Mouse (Mus musculus) CH12.LX (cell line): ENCODE measurements around the gene Cyp2c23. TPM values are rescaled to one million over a fixed set of nuclear protein-coding genes. Genes with fewer than 3 reads are reported as not detected.

Source experiments
- DNase-seq: peaks from one replicate; pipeline ENCODE4 v3.0.0-alpha.2; 2013; ENCODE audit errors: extremely low read depth
- H3K27ac ChIP-seq: 2 replicates; pipeline ENCODE4 v1.5.1; 2012; ENCODE audit warnings: low read depth, mild to moderate bottlenecking, control low read depth, moderate library complexity; ENCODE audit not compliant: insufficient read depth
- H3K27me3 ChIP-seq: replicated peaks from 2 replicates; pipeline ENCODE3; 2012; ENCODE audit warnings: inconsistent platforms
- H3K36me3 ChIP-seq, 2 experiments: replicated peaks in 1 of 2; 2 replicates each; pipeline versions ENCODE3 to v1.6.1; 2012; ENCODE audit warnings: inconsistent platforms in 1 of 2, low read length in 1 of 2, mild to moderate bottlenecking in 1 of 2, mixed read lengths in 1 of 2, moderate library complexity in 1 of 2; ENCODE audit not compliant: control insufficient read depth in 1 of 2, insufficient read depth in 1 of 2
- H3K4me1 ChIP-seq, 2 experiments: 2 replicates each; pipeline ENCODE4 v1.6.1; 2012; ENCODE audit warnings: inconsistent platforms in 1 of 2, moderate library complexity in 1 of 2; ENCODE audit not compliant: insufficient read depth in 2 of 2, control insufficient read depth in 1 of 2
- H3K4me2 ChIP-seq: 2 replicates; pipeline ENCODE4 v1.6.1; 2012; ENCODE audit warnings: low read depth, mild to moderate bottlenecking, control low read depth; ENCODE audit not compliant: poor library complexity, insufficient read depth, severe bottlenecking
- H3K4me3 ChIP-seq, 3 experiments: fragments of 150-350 bp in 1 of 3; sonication (generic) in 1 of 3; replicated peaks in 1 of 3; 2 replicates each; pipeline versions ENCODE3 to v1.5.1; 2011 to 2012; ENCODE audit warnings: low read depth in 2 of 3, low read length in 2 of 3, mild to moderate bottlenecking in 2 of 3, moderate library complexity in 2 of 3, control low read depth in 1 of 3, improper control_type of control experiment in 1 of 3, inconsistent platforms in 1 of 3, mixed read lengths in 1 of 3; ENCODE audit not compliant: poor library complexity in 1 of 3
- H3K79me2 ChIP-seq: replicated peaks from 2 replicates; pipeline ENCODE4 v1.6.1; 2012; ENCODE audit warnings: mild to moderate bottlenecking, moderate library complexity; ENCODE audit not compliant: control insufficient read depth, poor library complexity, insufficient read depth, severe bottlenecking; ENCODE audit errors: extremely low read depth
- H3K9ac ChIP-seq: 2 replicates; pipeline ENCODE4 v1.6.1; 2012; ENCODE audit warnings: low read depth, mild to moderate bottlenecking, control low read depth, moderate library complexity; ENCODE audit not compliant: insufficient read depth
- H3K9me3 ChIP-seq: replicated peaks from 2 replicates; pipeline ENCODE3; 2012; ENCODE audit warnings: low read length, inconsistent platforms, mixed read lengths
- BHLHE40 ChIP-seq: IDR thresholded peaks from 2 replicates; pipeline ENCODE4 v1.6.1; 2011; ENCODE audit warnings: mild to moderate bottlenecking, low read depth, low read length, improper control_type of control experiment
- E2F4 ChIP-seq: IDR thresholded peaks from 2 replicates; pipeline ENCODE4 v1.6.1; 2011; ENCODE audit warnings: low read depth, low read length, improper control_type of control experiment; ENCODE audit not compliant: insufficient replicate concordance
- ELF1 ChIP-seq: IDR thresholded peaks from 2 replicates; pipeline ENCODE4 v1.6.1; 2014; ENCODE audit warnings: low read depth, mild to moderate bottlenecking, inconsistent platforms, low read length, improper control_type of control experiment
- EP300 ChIP-seq: IDR thresholded peaks from 2 replicates; pipeline ENCODE4 v1.6.1; 2011; ENCODE audit warnings: low read length, improper control_type of control experiment
- GABPA ChIP-seq: IDR thresholded peaks from 2 replicates; pipeline ENCODE4 v1.6.1; 2012; ENCODE audit warnings: low read depth, low read length, improper control_type of control experiment, inconsistent platforms; ENCODE audit not compliant: insufficient replicate concordance
- HCFC1 ChIP-seq: IDR thresholded peaks from 2 replicates; pipeline ENCODE4 v1.6.1; 2012; ENCODE audit warnings: low read depth, mild to moderate bottlenecking, inconsistent platforms, low read length, improper control_type of control experiment
- IRF4 ChIP-seq: IDR thresholded peaks from 2 replicates; pipeline ENCODE4 v1.6.1; 2014; ENCODE audit warnings: low read depth, mild to moderate bottlenecking, inconsistent platforms, low read length, improper control_type of control experiment
- JUN ChIP-seq: IDR thresholded peaks from 2 replicates; pipeline ENCODE4 v1.6.1; 2011; ENCODE audit warnings: low read depth, mild to moderate bottlenecking, low read length, improper control_type of control experiment, moderate library complexity; ENCODE audit not compliant: insufficient read depth
- JUND ChIP-seq: conservative IDR thresholded peaks from 2 replicates; pipeline ENCODE4 v1.6.1; 2011; ENCODE audit warnings: low read depth, low read length, improper control_type of control experiment
- MAX ChIP-seq: IDR thresholded peaks from 2 replicates; pipeline ENCODE4 v1.6.1; 2011; ENCODE audit warnings: low read length, improper control_type of control experiment
- MAZ ChIP-seq: IDR thresholded peaks from 2 replicates; pipeline ENCODE4 v1.6.1; 2012; ENCODE audit warnings: low read depth, mild to moderate bottlenecking, inconsistent platforms, low read length, improper control_type of control experiment, moderate library complexity
- MEF2A ChIP-seq: IDR thresholded peaks from 2 replicates; pipeline ENCODE4 v1.6.1; 2014; ENCODE audit warnings: low read depth, mild to moderate bottlenecking, inconsistent platforms, low read length, improper control_type of control experiment, borderline replicate concordance
- MYC ChIP-seq: IDR thresholded peaks from 2 replicates; pipeline ENCODE4 v1.6.1; 2011; ENCODE audit warnings: low read depth, mild to moderate bottlenecking, improper control_type of control experiment, low read length
- NRF1 ChIP-seq: IDR thresholded peaks from 2 replicates; pipeline ENCODE4 v1.6.1; 2014; ENCODE audit warnings: low read depth, mild to moderate bottlenecking, inconsistent platforms, low read length, improper control_type of control experiment, moderate library complexity
- POLR2A ChIP-seq: IDR thresholded peaks from 2 replicates; pipeline ENCODE4 v1.6.1; 2011; ENCODE audit warnings: low read depth, mild to moderate bottlenecking, improper control_type of control experiment, low read length
- POLR2AphosphoS2 ChIP-seq: IDR thresholded peaks from 2 replicates; pipeline ENCODE4 v1.6.1; 2011; ENCODE audit warnings: low read depth, low read length, improper control_type of control experiment
- SMC3 ChIP-seq: IDR thresholded peaks from 2 replicates; pipeline ENCODE4 v1.6.1; 2011; ENCODE audit warnings: low read depth, low read length, improper control_type of control experiment
- TBP ChIP-seq: conservative IDR thresholded peaks from 2 replicates; pipeline ENCODE4 v1.6.1; 2011; ENCODE audit warnings: low read depth, low read length, improper control_type of control experiment
- TCF12 ChIP-seq: IDR thresholded peaks from 2 replicates; pipeline ENCODE4 v1.6.1; 2014; ENCODE audit warnings: low read depth, mild to moderate bottlenecking, inconsistent platforms, low read length, improper control_type of control experiment
- UBTF ChIP-seq: IDR thresholded peaks from 2 replicates; pipeline ENCODE4 v1.6.1; 2012; ENCODE audit warnings: low read depth, mild to moderate bottlenecking, inconsistent platforms, low read length, improper control_type of control experiment, moderate library complexity
- USF1 ChIP-seq: IDR thresholded peaks from 2 replicates; pipeline ENCODE4 v1.6.1; 2014; ENCODE audit warnings: low read depth, mild to moderate bottlenecking, inconsistent platforms, low read length, improper control_type of control experiment
- USF2 ChIP-seq: conservative IDR thresholded peaks from 2 replicates; pipeline ENCODE4 v1.6.1; 2011; ENCODE audit warnings: low read depth, low read length, improper control_type of control experiment
- ZC3H11A ChIP-seq: IDR thresholded peaks from 2 replicates; pipeline ENCODE4 v1.6.1; 2012; ENCODE audit warnings: low read depth, mild to moderate bottlenecking, inconsistent platforms, low read length, improper control_type of control experiment
- ZKSCAN1 ChIP-seq: IDR thresholded peaks from 2 replicates; pipeline ENCODE4 v1.6.1; 2012; ENCODE audit warnings: low read depth, inconsistent platforms, low read length, improper control_type of control experiment, borderline replicate concordance
- ZMIZ1 ChIP-seq: IDR thresholded peaks from 2 replicates; pipeline ENCODE4 v1.6.1; 2012; ENCODE audit warnings: low read depth, mild to moderate bottlenecking, inconsistent platforms, low read length, improper control_type of control experiment
- ZNF384 ChIP-seq: IDR thresholded peaks from 2 replicates; pipeline ENCODE4 v1.6.1; 2012; ENCODE audit warnings: low read depth, low read length, improper control_type of control experiment, inconsistent platforms
- dilution Hi-C: fragments of 300-500 bp; cut with MboI; formaldehyde crosslinking; loops from 2 replicates; pipeline ENCODE4 v1.14.3; 2020; ENCODE audit warnings: low sequenced_read_pairs; ENCODE audit not compliant: extremely low pct_unique_long_range_greater_than_20kb, extremely low pct_ligation_motif_present
- in situ Hi-C: fragments of 300-500 bp; cut with MboI; formaldehyde crosslinking; loops from 3 replicates; pipeline ENCODE4 v1.14.3; 2019; ENCODE audit warnings: low sequenced_read_pairs, low pct_ligation_motif_present, low pct_unique_long_range_greater_than_20kb, mixed read lengths
- polyA plus RNA-seq: library from polyadenylated mRNA; unstranded; fragments of >175 nt; gene quantifications from 2 replicates; pipeline ENCODE4 v1.2.1, GENCODE M21; 2012; ENCODE audit warnings: low read depth; ENCODE audit not compliant: insufficient read length
- total RNA-seq, 2 experiments: library from RNA; depleted of rRNA; stranded (reverse); fragments of 300-350 nt in 1 of 2; fragments of >200 nt in 1 of 2; gene quantifications; 2 replicates each; pipeline ENCODE4 v1.2.3; 2012 to 2014

The Cyp2c23 gene
- total and polyA plus RNA-seq, 3 experiments = 0.11 to 0.13 TPM; not detected in 1

- Histone ChIP-seq H3K27me3 (peaks cover 1% of the 10 kb centered on the region), H3K9ac (no peak overlapping the region), H3K36me3 (no peaks in the 10 kb centered on the region), H3K9me3 (no peaks in the 10 kb centered on the region), H3K4me2 (no peak overlapping the region), H3K79me2 (no peaks in the 10 kb centered on the region), H3K4me3 (no peak overlapping the region), H3K4me1 (no peaks in the 10 kb centered on the region), H3K27ac (no peak overlapping the region)
- dilution Hi-C loops = no loop called here
- DNase-seq = no peak
- in situ Hi-C loops = no loop called here
- TF ChIP-seq USF2 (no peak), SMC3 (no peak), EP300 (no peak), E2F4 (no peak), MYC (no peak), USF1 (no peak), ZKSCAN1 (no peak), IRF4 (no peak), POLR2AphosphoS2 (no peak), HCFC1 (no peak), MEF2A (no peak), ZMIZ1 (no peak), JUN (no peak), NRF1 (no peak), ZNF384 (no peak)
Measured at GRCm38 (mm10) chr19:43981992-43982391, 47.0 kb downstream of the Cyp2c23 start.

GRCm38 (mm10) chr19:43980711-43981110, 48.3 kb downstream of the Cyp2c23 start:
- no peaks in the 10 kb centered on the region for H3K9me3 ChIP-seq
- no peak for DNase-seq
- dilution Hi-C loops = no loop called here
- H3K36me3 ChIP-seq = no peaks in the 10 kb centered on the region
- no peak overlapping the region for H3K4me3 ChIP-seq
- no peak overlapping the region for H3K4me2 ChIP-seq
- H3K79me2 ChIP-seq = no peaks in the 10 kb centered on the region
- no peak overlapping the region for H3K9ac ChIP-seq
- no peak for TF ChIP-seq ZNF384
- no peak for TF ChIP-seq UBTF
- TF ChIP-seq MYC = no peak
- no peak for TF ChIP-seq ZKSCAN1
- no peak for TF ChIP-seq GABPA
- TF ChIP-seq POLR2A = no peak
- TF ChIP-seq ZMIZ1 = no peak
- no peak for TF ChIP-seq USF1
- no peak for TF ChIP-seq TCF12
- TF ChIP-seq MAZ = no peak
- no peak for TF ChIP-seq ELF1
- TF ChIP-seq JUND = no peak
- TF ChIP-seq SMC3 = no peak
- no peak for TF ChIP-seq JUN
- TF ChIP-seq POLR2AphosphoS2 = no peak
- no peak for TF ChIP-seq BHLHE40
- no peak for TF ChIP-seq TBP
- TF ChIP-seq ZC3H11A = no peak
- no peak for TF ChIP-seq MAX
- no peak for TF ChIP-seq HCFC1
- no peaks in the 10 kb centered on the region for H3K4me1 ChIP-seq
- no peak overlapping the region for H3K27ac ChIP-seq
- in situ Hi-C loops = no loop called here
- H3K27me3 ChIP-seq = peaks cover 1% of the 10 kb centered on the region
